Mouse (Mus musculus): ENCODE data around the gene Siah2. TPM values are rescaled to one million over a fixed set of nuclear protein-coding genes. Genes with fewer than 3 reads are reported as not detected.

Siah2 gene
- polyA plus RNA-seq (2016; fragmentation: Nextera tagmentation; extraction: Ambion mirVana) = 5.6 TPM in 2 replicates

GRCm38 (mm10) chr3:58691997-58692721 lies at the start of gene Siah2:
Gene Siah2 (minus strand): TSS chr3:58692400.
- H3K4me1 ChIP-seq = peaks cover 26% of the 10 kb centered on the region
- H3K36me3 ChIP-seq = 0 out of 2 replicates have a peak, but pooled peaks cover 3% of the 10 kb centered on the region
- no peaks in the 10 kb centered on the region for H3K9me3 ChIP-seq (replicated peaks)
- H3K9ac ChIP-seq = peak within 1 kb of the TSS; percentile 82
- peak; percentile 83 for ATAC-seq
- H3K27ac ChIP-seq = peak within 1 kb of the TSS; percentile 72
- H3K27me3 ChIP-seq (replicated peaks) = peaks cover 46% of the 10 kb centered on the region
- peak within 1 kb of the TSS; percentile 75 for H3K4me3 ChIP-seq
- under 1% methylated on average over 81 of the region's 87 CpGs for WGBS (ENCODE audit: insufficient replicate concordance)
- peak within 1 kb of the TSS; percentile 97 for H3K4me2 ChIP-seq

- Histone ChIP-seq H3K4me3 (no peak overlapping the region), H3K4me1 (no peaks in the 10 kb centered on the region), H3K4me2 (no peak overlapping the region), H3K27ac (no peak overlapping the region), H3K36me3 (no peaks in the 10 kb centered on the region), H3K9me3 (replicated peaks) (no peaks in the 10 kb centered on the region), H3K27me3 (replicated peaks) (0 out of 2 replicates have a peak, but pooled peaks cover 5% of the 10 kb centered on the region), H3K9ac (no peak overlapping the region)
- 37% methylated on average over 2 of the region's 2 CpGs for WGBS (ENCODE audit: insufficient replicate concordance)
- ATAC-seq = no peak
Observed at GRCm38 (mm10) chr3:58739536-58739935, 47.3 kb upstream of the Siah2 start.

GRCm38 (mm10) chr3:58738346-58739089 lies 46.3 kb upstream of the Siah2 start:
- no peak for ATAC-seq

GRCm38 (mm10) chr3:58731520-58731919 lies 39.3 kb upstream of the Siah2 start:
- Histone ChIP-seq H3K4me1 (no peaks in the 10 kb centered on the region), H3K9ac (no peak overlapping the region), H3K9me3 (replicated peaks) (no peaks in the 10 kb centered on the region), H3K27me3 (replicated peaks) (no peaks in the 10 kb centered on the region), H3K36me3 (no peaks in the 10 kb centered on the region), H3K4me2 (no peak overlapping the region), H3K27ac (no peak overlapping the region), H3K4me3 (no peak overlapping the region)
- 58% methylated on average over 5 of the region's 5 CpGs for WGBS (ENCODE audit: insufficient replicate concordance)
- ATAC-seq = no peak

More at GRCm38 (mm10) chr3:58738346-58739089, 46.3 kb upstream of the Siah2 start:
- Histone ChIP-seq H3K9me3 (replicated peaks) (no peaks in the 10 kb centered on the region), H3K9ac (no peak overlapping the region), H3K4me2 (no peak overlapping the region), H3K4me3 (no peak overlapping the region), H3K4me1 (no peaks in the 10 kb centered on the region), H3K27ac (no peak overlapping the region), H3K27me3 (replicated peaks) (0 out of 2 replicates have a peak, but pooled peaks cover 5% of the 10 kb centered on the region), H3K36me3 (no peaks in the 10 kb centered on the region)
- 28% methylated on average over 6 of the region's 6 CpGs for WGBS (ENCODE audit: insufficient replicate concordance)

- no peak overlapping the region for H3K4me3 ChIP-seq
- no peaks in the 10 kb centered on the region for H3K27me3 ChIP-seq (replicated peaks)
- H3K9ac ChIP-seq = no peak overlapping the region
- no peaks in the 10 kb centered on the region for H3K9me3 ChIP-seq (replicated peaks)
- 66% methylated on average over 3 of the region's 3 CpGs for WGBS (ENCODE audit: insufficient replicate concordance)
- no peak for ATAC-seq
- H3K36me3 ChIP-seq = no peaks in the 10 kb centered on the region
- no peak overlapping the region for H3K4me2 ChIP-seq
- H3K4me1 ChIP-seq = no peaks in the 10 kb centered on the region
- no peak overlapping the region for H3K27ac ChIP-seq
Observed at GRCm38 (mm10) chr3:58730580-58730979, 38.4 kb upstream of the Siah2 start.

- Histone ChIP-seq H3K27me3 (replicated peaks) (no peaks in the 10 kb centered on the region), H3K9me3 (replicated peaks) (no peaks in the 10 kb centered on the region), H3K4me2 (no peak overlapping the region), H3K4me3 (no peak overlapping the region), H3K4me1 (no peaks in the 10 kb centered on the region), H3K9ac (no peak overlapping the region), H3K27ac (no peak overlapping the region), H3K36me3 (no peaks in the 10 kb centered on the region)
- ATAC-seq = no peak
Observed at GRCm38 (mm10) chr3:58729549-58729948, 37.3 kb upstream of the Siah2 start.

GRCm38 (mm10) chr3:58727601-58728000 lies 35.4 kb upstream of the Siah2 start:
- ATAC-seq = no peak
- 63% methylated on average over 4 of the region's 4 CpGs for WGBS (ENCODE audit: insufficient replicate concordance)
- no peak overlapping the region for H3K27ac ChIP-seq

GRCm38 (mm10) chr3:58727012-58727411 lies 34.8 kb upstream of the Siah2 start:
- H3K4me1 ChIP-seq = no peaks in the 10 kb centered on the region
- no peak for ATAC-seq
- no peak overlapping the region for H3K27ac ChIP-seq
- no peaks in the 10 kb centered on the region for H3K9me3 ChIP-seq (replicated peaks)
- no peaks in the 10 kb centered on the region for H3K27me3 ChIP-seq (replicated peaks)
- H3K36me3 ChIP-seq = no peaks in the 10 kb centered on the region
- no peak overlapping the region for H3K9ac ChIP-seq
- H3K4me3 ChIP-seq = no peak overlapping the region
- H3K4me2 ChIP-seq = no peak overlapping the region
- WGBS (ENCODE audit: insufficient replicate concordance) = 38% methylated on average over 3 of the region's 3 CpGs

More at GRCm38 (mm10) chr3:58727601-58728000, 35.4 kb upstream of the Siah2 start:
- Histone ChIP-seq H3K4me2 (no peak overlapping the region), H3K9ac (no peak overlapping the region), H3K4me3 (no peak overlapping the region), H3K9me3 (replicated peaks) (no peaks in the 10 kb centered on the region), H3K27me3 (replicated peaks) (no peaks in the 10 kb centered on the region), H3K4me1 (no peaks in the 10 kb centered on the region), H3K36me3 (no peaks in the 10 kb centered on the region)

- no peaks in the 10 kb centered on the region for H3K36me3 ChIP-seq
Observed at GRCm38 (mm10) chr3:58726374-58726773, 34.2 kb upstream of the Siah2 start.

GRCm38 (mm10) chr3:58724815-58725214 lies 32.6 kb upstream of the Siah2 start:
- Histone ChIP-seq H3K27ac (no peak overlapping the region), H3K36me3 (no peaks in the 10 kb centered on the region), H3K4me1 (no peaks in the 10 kb centered on the region), H3K9ac (no peak overlapping the region), H3K27me3 (replicated peaks) (no peaks in the 10 kb centered on the region), H3K4me2 (no peak overlapping the region), H3K9me3 (replicated peaks) (no peaks in the 10 kb centered on the region), H3K4me3 (no peak overlapping the region)
- no peak for ATAC-seq

More at GRCm38 (mm10) chr3:58726374-58726773, 34.2 kb upstream of the Siah2 start:
- Histone ChIP-seq H3K4me1 (no peaks in the 10 kb centered on the region), H3K4me2 (no peak overlapping the region), H3K9me3 (replicated peaks) (no peaks in the 10 kb centered on the region), H3K27me3 (replicated peaks) (no peaks in the 10 kb centered on the region), H3K4me3 (no peak overlapping the region), H3K27ac (no peak overlapping the region), H3K9ac (no peak overlapping the region)
- 60% methylated on average over 3 of the region's 3 CpGs for WGBS (ENCODE audit: insufficient replicate concordance)
- ATAC-seq = no peak

- 84% methylated on average over 2 of the region's 2 CpGs for WGBS (ENCODE audit: insufficient replicate concordance)
- H3K27ac ChIP-seq = no peak overlapping the region
- no peak for ATAC-seq
Observed at GRCm38 (mm10) chr3:58723656-58724055, 31.5 kb upstream of the Siah2 start.

GRCm38 (mm10) chr3:58719461-58720230 lies 27.4 kb upstream of the Siah2 start:
- 66% methylated on average over 9 of the region's 9 CpGs for WGBS (ENCODE audit: insufficient replicate concordance)
- no peaks in the 10 kb centered on the region for H3K36me3 ChIP-seq
- no peak for ATAC-seq
- no peaks in the 10 kb centered on the region; the same call in 1 of the 2 replicates for H3K9me3 ChIP-seq (replicated peaks)
- no peak overlapping the region for H3K4me2 ChIP-seq
- H3K4me1 ChIP-seq = peaks cover 6% of the 10 kb centered on the region
- no peak overlapping the region for H3K27ac ChIP-seq
- H3K27me3 ChIP-seq (replicated peaks) = no peaks in the 10 kb centered on the region
- no peak overlapping the region for H3K9ac ChIP-seq
- H3K4me3 ChIP-seq = no peak overlapping the region

More at GRCm38 (mm10) chr3:58723656-58724055, 31.5 kb upstream of the Siah2 start:
- Histone ChIP-seq H3K4me2 (no peak overlapping the region), H3K9ac (no peak overlapping the region), H3K4me3 (no peak overlapping the region), H3K36me3 (no peaks in the 10 kb centered on the region), H3K9me3 (replicated peaks) (no peaks in the 10 kb centered on the region), H3K4me1 (no peaks in the 10 kb centered on the region), H3K27me3 (replicated peaks) (no peaks in the 10 kb centered on the region)
